Mouse (Mus musculus) hindbrain, embryonic 14.5 days (tissue): ENCODE data around the gene Mtap. TPM values are rescaled to one million over a fixed set of nuclear protein-coding genes. Genes with fewer than 3 reads are reported as not detected.
A peak's percentile ranks its signal among the peaks of the same experiment; 100 is the strongest.

Source experiments
- ATAC-seq: fragments of 200-750 bp; cut with Nextera tagmentation; 2 replicates; pipeline ENCODE4 v1.8.0; 2017; ENCODE audit warnings: moderate number of reproducible peaks, mild to moderate bottlenecking, moderate TSS enrichment, moderate library complexity; ENCODE audit not compliant: low FRiP score
- DNase-seq: peaks from one replicate; pipeline ENCODE4 v3.0.0-alpha.2; 2015; ENCODE audit warnings: low spot score
- H3K27ac ChIP-seq: fragments of 300-500 bp; sonication (generic); 2 replicates; pipeline ENCODE4 v1.5.1; 2014; ENCODE audit warnings: mild to moderate bottlenecking, moderate library complexity
- H3K27me3 ChIP-seq: fragments of 300-500 bp; sonication (generic); 2 replicates; pipeline ENCODE4 v1.6.1; 2014; ENCODE audit warnings: mild to moderate bottlenecking, low read length, mixed read lengths; ENCODE audit not compliant: control insufficient read depth, insufficient read depth
- H3K36me3 ChIP-seq: fragments of 300-500 bp; sonication (generic); replicated peaks from 2 replicates; pipeline ENCODE4 v1.6.1; 2014; ENCODE audit not compliant: control insufficient read depth, insufficient read depth
- H3K4me1 ChIP-seq: fragments of 300-500 bp; sonication (generic); replicated peaks from 2 replicates; pipeline ENCODE4 v1.6.1; 2014; ENCODE audit warnings: antibody characterized with exemption, low read length, mixed read lengths; ENCODE audit not compliant: control insufficient read depth, insufficient read depth
- H3K4me2 ChIP-seq: fragments of 300-500 bp; sonication (generic); replicated peaks from 2 replicates; pipeline ENCODE4 v1.6.1; 2014; ENCODE audit warnings: mild to moderate bottlenecking, moderate library complexity
- H3K4me3 ChIP-seq: fragments of 300-500 bp; sonication (generic); replicated peaks from 2 replicates; pipeline ENCODE4 v1.5.1; 2014; ENCODE audit warnings: mild to moderate bottlenecking, low read length
- H3K9ac ChIP-seq: fragments of 300-500 bp; sonication (generic); 2 replicates; pipeline ENCODE4 v1.6.1; 2014
- H3K9me3 ChIP-seq: fragments of 300-500 bp; sonication (generic); 2 replicates; pipeline ENCODE4 v1.6.1; 2016; ENCODE audit warnings: low read length; ENCODE audit not compliant: control insufficient read depth
- WGBS: fragments of 180-500 bp; shearing (Covaris S2); extraction: QIAGEN DNeasy Blood & Tissue Kit; methylation state at CpG from one replicate; pipeline ENCODE4 v1.1.7; 2014; 5-methylcytosine and 5-hydroxymethylcytosine counted together
- polyA plus RNA-seq: library from polyadenylated mRNA; unstranded; fragments of >200 nt; fragmentation: Nextera tagmentation; extraction: Ambion mirVana; gene quantifications from 2 replicates; pipeline ENCODE4 v1.2.1, GENCODE M21; 2014

Gene Mtap
- polyA plus RNA-seq, 1 experiment from 2014 or later: 29.1 TPM

GRCm38 (mm10) chr4:89129311-89129913, 7.5 kb upstream of the Mtap start:
- 6% methylated on average over 5 of the region's 5 CpGs for WGBS
- no peaks in the 10 kb centered on the region for H3K9me3 ChIP-seq
- no peak overlapping the region for H3K9ac ChIP-seq
- H3K4me2 ChIP-seq: peak overlapping the region; percentile 37
- H3K27me3 ChIP-seq: no peaks in the 10 kb centered on the region
- ATAC-seq (peak; percentile 75), DNase-seq (peak; percentile 88)
- H3K4me3 ChIP-seq: no peak overlapping the region
- no peaks in the 10 kb centered on the region for H3K36me3 ChIP-seq
- no peak overlapping the region for H3K27ac ChIP-seq
- no peaks in the 10 kb centered on the region for H3K4me1 ChIP-seq

- H3K27ac ChIP-seq: no peak overlapping the region
- H3K27me3 ChIP-seq: no peaks in the 10 kb centered on the region
- WGBS: 83% methylated on average over 3 of the region's 3 CpGs
- ATAC-seq (no peak), DNase-seq (no peak)
- no peak overlapping the region for H3K4me3 ChIP-seq
- H3K4me2 ChIP-seq: no peak overlapping the region
- H3K9ac ChIP-seq: no peak overlapping the region
- peaks cover 5% of the 10 kb centered on the region; the same call in 1 of the 2 replicates for H3K4me1 ChIP-seq
- no peaks in the 10 kb centered on the region for H3K9me3 ChIP-seq
- H3K36me3 ChIP-seq: no peaks in the 10 kb centered on the region
Measured at GRCm38 (mm10) chr4:89131795-89132194, 5.1 kb upstream of the Mtap start.

- H3K27ac ChIP-seq: no peak overlapping the region
- peak overlapping the region; percentile 97; the same call in 1 of the 2 replicates for H3K4me3 ChIP-seq
- DNase-seq (no peak), ATAC-seq (no peak)
- H3K9me3 ChIP-seq: no peaks in the 10 kb centered on the region
- H3K4me2 ChIP-seq: peak overlapping the region; percentile 93
- H3K9ac ChIP-seq: peak overlapping the region; percentile 88; the same call in 1 of the 2 replicates
- 24% methylated on average over 3 of the region's 3 CpGs for WGBS
- H3K4me1 ChIP-seq: peaks cover 12% of the 10 kb centered on the region; the same call in 1 of the 2 replicates
- H3K36me3 ChIP-seq: no peaks in the 10 kb centered on the region
- H3K27me3 ChIP-seq: no peaks in the 10 kb centered on the region
Measured at GRCm38 (mm10) chr4:89136356-89136755, 566 bp upstream of the Mtap start.

GRCm38 (mm10) chr4:89137542-89138360, 829 bp downstream of the Mtap start:
- DNase-seq: peak; percentile 53
- H3K4me3 ChIP-seq: peak overlapping the region; percentile 97
- H3K9ac ChIP-seq: peak overlapping the region; percentile 88
- under 1% methylated on average over 35 of the region's 36 CpGs for WGBS
- peak; percentile 81 for ATAC-seq
- peak overlapping the region; percentile 68; the same call in 1 of the 2 replicates for H3K27ac ChIP-seq
- H3K36me3 ChIP-seq: no peaks in the 10 kb centered on the region
- H3K4me2 ChIP-seq: peak overlapping the region; percentile 93
- H3K9me3 ChIP-seq: no peaks in the 10 kb centered on the region
- peaks cover 12% of the 10 kb centered on the region; the same call in 1 of the 2 replicates for H3K4me1 ChIP-seq
- no peaks in the 10 kb centered on the region for H3K27me3 ChIP-seq

- H3K9ac ChIP-seq: peak overlapping the region; percentile 88
Measured at GRCm38 (mm10) chr4:89138361-89138651, 1.4 kb downstream of the Mtap start.

GRCm38 (mm10) chr4:89140832-89141231, 3.9 kb downstream of the Mtap start:
- Histone ChIP-seq H3K4me3 (no peak overlapping the region), H3K9ac (no peak overlapping the region), H3K27me3 (no peaks in the 10 kb centered on the region), H3K36me3 (no peaks in the 10 kb centered on the region), H3K4me1 (peaks cover 12% of the 10 kb centered on the region; the same call in 1 of the 2 replicates), H3K9me3 (no peaks in the 10 kb centered on the region), H3K27ac (no peak overlapping the region), H3K4me2 (no peak overlapping the region)
- no peak for ATAC-seq
- peak; percentile 63 for DNase-seq
- 75% methylated on average over 5 of the region's 5 CpGs for WGBS

More at GRCm38 (mm10) chr4:89138361-89138651, 1.4 kb downstream of the Mtap start:
- Histone ChIP-seq H3K36me3 (no peaks in the 10 kb centered on the region), H3K4me1 (peaks cover 12% of the 10 kb centered on the region; the same call in 1 of the 2 replicates), H3K27me3 (no peaks in the 10 kb centered on the region), H3K27ac (no peak overlapping the region), H3K4me2 (peak overlapping the region; percentile 93), H3K9me3 (no peaks in the 10 kb centered on the region), H3K4me3 (peak overlapping the region; percentile 97)
- ATAC-seq (no peak), DNase-seq (no peak)
- 7% methylated on average over 4 of the region's 4 CpGs for WGBS

- DNase-seq (peak; percentile 74), ATAC-seq (peak; percentile 69; the same call in 1 of the 2 replicates)
- Histone ChIP-seq H3K4me3 (no peak overlapping the region), H3K36me3 (peaks cover 10% of the 10 kb centered on the region; the same call in 1 of the 2 replicates), H3K27me3 (no peaks in the 10 kb centered on the region), H3K9ac (no peak overlapping the region), H3K27ac (no peak overlapping the region), H3K4me1 (no peaks in the 10 kb centered on the region), H3K9me3 (no peaks in the 10 kb centered on the region), H3K4me2 (no peak overlapping the region)
- 44% methylated on average over 6 of the region's 6 CpGs for WGBS
Measured at GRCm38 (mm10) chr4:89145409-89145808, 8.5 kb downstream of the Mtap start.

- H3K4me3 ChIP-seq: no peak overlapping the region
- no peaks in the 10 kb centered on the region for H3K4me1 ChIP-seq
- ATAC-seq (no peak), DNase-seq (peak; percentile 74)
- H3K9me3 ChIP-seq: no peaks in the 10 kb centered on the region
- no peak overlapping the region for H3K4me2 ChIP-seq
- H3K36me3 ChIP-seq: peaks cover 10% of the 10 kb centered on the region; the same call in 1 of the 2 replicates
- H3K27ac ChIP-seq: no peak overlapping the region
- no peak overlapping the region for H3K9ac ChIP-seq
- H3K27me3 ChIP-seq: no peaks in the 10 kb centered on the region
- WGBS: 49% methylated on average over 3 of the region's 3 CpGs
Measured at GRCm38 (mm10) chr4:89146291-89146690, 9.4 kb downstream of the Mtap start.

- H3K4me3 ChIP-seq: no peak overlapping the region
Measured at GRCm38 (mm10) chr4:89149261-89149660, 12.3 kb downstream of the Mtap start.

More at GRCm38 (mm10) chr4:89149261-89149660, 12.3 kb downstream of the Mtap start:
- Histone ChIP-seq H3K4me1 (no peaks in the 10 kb centered on the region), H3K36me3 (peaks cover 10% of the 10 kb centered on the region; the same call in 1 of the 2 replicates), H3K9me3 (no peaks in the 10 kb centered on the region), H3K9ac (no peak overlapping the region), H3K27me3 (no peaks in the 10 kb centered on the region), H3K27ac (no peak overlapping the region), H3K4me2 (no peak overlapping the region)
- DNase-seq: no peak
- ATAC-seq: no peak
